Mouse (Mus musculus): Measurements from ENCODE around the gene Hcrt. TPM values are rescaled to one million over a fixed set of nuclear protein-coding genes. Genes with fewer than 3 reads are reported as not detected.
"Not testable (repeated sequence)": the region's sequence is repeated elsewhere in the genome, so short reads cannot be mapped to it uniquely, and the experiment has no call there.

Gene Hcrt
- polyA plus RNA-seq (2015; fragmentation: Nextera tagmentation; extraction: Ambion mirVana) = not detected in 2 replicates

DNA sequence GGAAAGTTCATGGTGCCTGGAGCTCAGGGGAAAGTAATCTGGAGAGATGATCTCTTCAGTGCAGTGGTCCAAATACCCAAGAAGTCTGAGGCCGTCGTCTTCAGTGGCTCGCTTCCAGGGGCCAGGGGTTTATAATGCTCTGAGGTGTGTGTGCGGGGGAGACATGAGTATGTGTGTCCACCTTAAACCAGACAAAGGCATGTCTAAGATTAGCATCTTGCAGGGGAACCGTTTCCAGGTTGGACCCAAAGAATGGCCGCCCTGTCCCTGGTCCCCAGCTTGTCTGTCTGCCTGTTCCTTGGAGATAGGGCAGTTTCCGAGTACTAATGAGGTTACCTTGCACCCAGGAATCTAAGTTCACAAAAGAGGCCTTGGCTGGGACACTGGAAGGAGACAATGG is at the start of gene Hcrt:
Gene Hcrt, minus strand, starts transcription at position 101 of the 400 bp plus-strand sequence.
- H3K36me3 ChIP-seq = 0 out of 2 replicates have a peak, but pooled peaks cover 4% of the 10 kb centered on the region
- peak within 1 kb of the TSS; percentile 1; the same call in 1 of the 2 replicates for H3K9ac ChIP-seq
- peaks cover 22% of the 10 kb centered on the region for H3K4me1 ChIP-seq
- peak within 1 kb of the TSS; percentile 68 for H3K4me2 ChIP-seq (replicated peaks)
- peak within 1 kb of the TSS; percentile 44 for H3K4me3 ChIP-seq (replicated peaks)
- H3K27ac ChIP-seq (replicated peaks) = no peak within 1 kb of the TSS
- ATAC-seq (ENCODE audit: insufficient number of reproducible peaks, low FRiP score, low TSS enrichment, low read depth) = no peak
- H3K27me3 ChIP-seq = peaks cover 36% of the 10 kb centered on the region
- 85% methylated on average over 7 of the region's 7 CpGs for WGBS
- no peaks in the 10 kb centered on the region for H3K9me3 ChIP-seq (replicated peaks)

DNA sequence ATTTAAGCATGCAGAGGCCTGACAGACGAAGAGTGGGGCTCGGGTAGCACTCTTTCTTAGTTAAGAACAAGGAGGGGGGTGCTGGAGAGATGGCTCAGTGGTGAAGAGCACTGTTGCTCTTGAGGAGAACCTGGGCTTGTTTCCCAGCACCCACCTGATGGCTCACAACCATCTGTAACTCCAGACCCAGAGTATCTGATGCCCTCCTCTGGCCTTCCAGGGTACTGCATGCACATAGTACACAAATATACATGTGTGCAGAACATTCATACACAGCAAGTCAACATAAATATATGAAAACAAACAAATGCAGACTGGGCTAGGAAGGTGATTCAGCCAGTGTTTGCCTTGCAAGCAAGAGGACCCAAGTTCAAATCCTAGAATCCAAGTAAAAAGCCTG is 48.4 kb upstream of the Hcrt start:
- Histone ChIP-seq H3K36me3 (peaks cover 2% of the 10 kb centered on the region; the same call in 1 of the 2 replicates), H3K9ac (no peak overlapping the region), H3K9me3 (replicated peaks) (no peaks in the 10 kb centered on the region), H3K27me3 (no peaks in the 10 kb centered on the region), H3K27ac (replicated peaks) (no peak overlapping the region), H3K4me3 (replicated peaks) (no peak overlapping the region), H3K4me2 (replicated peaks) (no peak overlapping the region), H3K4me1 (peaks cover 5% of the 10 kb centered on the region)
- 75% methylated on average over 2 of the region's 2 CpGs for WGBS
- no peak for ATAC-seq (ENCODE audit: insufficient number of reproducible peaks, low FRiP score, low TSS enrichment, low read depth)

DNA sequence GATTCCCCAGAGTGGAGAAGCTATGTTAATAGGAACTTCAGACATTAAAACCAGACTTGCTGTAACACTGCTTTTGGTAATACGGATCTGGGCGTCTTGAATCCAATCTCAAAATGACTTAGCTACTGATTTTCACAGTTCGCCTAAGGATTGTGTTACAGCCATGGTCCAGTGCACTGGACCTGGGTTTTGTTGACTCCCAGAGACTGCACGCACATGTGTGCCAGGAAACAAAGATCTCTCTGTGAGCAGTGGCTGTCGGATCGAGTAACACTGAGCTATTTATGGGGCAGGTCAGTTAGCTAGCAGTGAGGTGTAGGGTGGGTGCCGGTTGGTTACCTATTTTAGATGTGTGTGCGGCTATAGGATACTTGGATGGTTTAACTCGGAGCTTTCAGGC is 47.8 kb upstream of the Hcrt start:
- Histone ChIP-seq H3K27ac (replicated peaks) (0 out of 2 replicates have a peak overlapping the region, but pooled peaks have one; percentile 28), H3K4me1 (peaks cover 5% of the 10 kb centered on the region), H3K9ac (no peak overlapping the region), H3K36me3 (peaks cover 4% of the 10 kb centered on the region; the same call in 1 of the 2 replicates), H3K9me3 (replicated peaks) (no peaks in the 10 kb centered on the region), H3K4me2 (replicated peaks) (no peak overlapping the region), H3K27me3 (no peaks in the 10 kb centered on the region), H3K4me3 (replicated peaks) (no peak overlapping the region)
- WGBS = 38% methylated on average over 9 of the region's 9 CpGs
- no peak; the same call in 1 of the 2 replicates for ATAC-seq (ENCODE audit: insufficient number of reproducible peaks, low FRiP score, low TSS enrichment, low read depth)

DNA sequence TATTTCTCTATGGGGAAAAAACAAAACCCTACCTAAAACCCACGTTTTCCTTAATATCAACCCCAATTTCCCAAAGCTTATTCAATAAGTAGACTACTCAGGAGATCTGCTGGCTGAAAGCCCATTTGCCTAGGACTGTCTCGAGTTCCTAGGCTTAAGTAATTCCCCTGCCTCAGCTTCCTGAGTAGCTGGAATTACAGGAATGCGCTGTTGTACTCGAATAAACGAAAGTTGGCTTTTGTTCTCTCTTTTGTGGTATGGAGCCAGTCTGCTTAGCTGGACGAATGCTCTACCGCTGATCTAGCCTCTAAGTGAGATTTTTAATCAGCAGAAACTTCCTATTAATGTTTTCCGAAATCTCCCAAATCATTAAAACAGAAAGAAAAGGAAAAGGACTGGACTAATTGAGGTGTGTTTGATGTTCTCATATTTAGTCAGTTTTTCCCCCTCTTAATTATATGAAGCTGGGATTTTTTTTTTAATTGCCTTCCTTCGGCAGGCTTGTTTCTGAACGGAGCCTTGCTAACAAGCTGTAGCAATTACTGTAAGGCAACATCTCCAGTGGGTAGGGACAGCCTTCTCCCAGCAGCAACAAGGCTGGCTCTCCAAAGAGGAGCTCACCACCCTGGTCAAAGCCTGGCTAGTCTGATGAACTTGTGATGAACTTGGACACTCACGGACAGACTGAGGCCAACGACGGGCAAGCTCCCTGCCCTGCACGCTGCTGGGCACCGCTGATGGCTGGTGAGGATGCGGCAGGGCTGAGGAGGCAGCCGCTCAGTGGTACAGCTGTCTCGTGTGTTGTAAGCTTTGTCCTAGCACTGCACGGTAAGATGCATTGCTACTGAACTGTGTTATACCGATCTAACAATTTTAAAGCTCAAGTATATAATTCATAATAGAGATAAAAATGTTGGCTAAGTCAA is 43.9 kb upstream of the Hcrt start:
- H3K4me2 ChIP-seq (replicated peaks) = no peak overlapping the region
- H3K27me3 ChIP-seq = no peaks in the 10 kb centered on the region
- H3K36me3 ChIP-seq = peaks cover 42% of the 10 kb centered on the region
- H3K27ac ChIP-seq (replicated peaks) = no peak overlapping the region
- no peaks in the 10 kb centered on the region for H3K4me1 ChIP-seq
- H3K4me3 ChIP-seq (replicated peaks) = no peak overlapping the region
- 59% methylated on average over 20 of the region's 20 CpGs for WGBS
- no peaks in the 10 kb centered on the region for H3K9me3 ChIP-seq (replicated peaks)
- ATAC-seq (ENCODE audit: insufficient number of reproducible peaks, low FRiP score, low TSS enrichment, low read depth) = no peak
- no peak overlapping the region for H3K9ac ChIP-seq

DNA sequence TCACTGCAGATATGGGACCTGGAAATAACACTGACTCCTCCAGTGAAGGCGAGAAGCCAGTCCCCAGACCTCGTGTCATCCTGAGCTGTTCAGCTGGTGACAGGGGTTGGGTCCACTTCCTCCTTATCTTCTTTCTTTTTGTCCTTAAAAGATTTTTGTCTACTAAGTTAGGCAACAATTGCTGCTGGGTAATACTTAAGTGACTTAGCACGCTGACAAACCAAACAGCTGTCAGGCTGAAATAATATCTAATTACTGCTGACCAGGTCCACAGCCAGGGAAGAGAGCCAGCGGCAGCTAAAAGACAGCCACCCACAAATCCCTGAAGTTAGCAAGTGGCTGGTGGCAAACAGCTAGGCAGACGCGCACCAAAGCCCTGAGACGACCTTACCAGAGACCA is 42.8 kb upstream of the Hcrt start:
- Histone ChIP-seq H3K4me3 (replicated peaks) (no peak overlapping the region), H3K9ac (no peak overlapping the region), H3K36me3 (peaks cover 52% of the 10 kb centered on the region), H3K4me2 (replicated peaks) (no peak overlapping the region), H3K27ac (replicated peaks) (no peak overlapping the region), H3K27me3 (no peaks in the 10 kb centered on the region), H3K4me1 (no peaks in the 10 kb centered on the region), H3K9me3 (replicated peaks) (no peaks in the 10 kb centered on the region)
- WGBS = 71% methylated on average over 7 of the region's 7 CpGs
- ATAC-seq (ENCODE audit: insufficient number of reproducible peaks, low FRiP score, low TSS enrichment, low read depth) = no peak

DNA sequence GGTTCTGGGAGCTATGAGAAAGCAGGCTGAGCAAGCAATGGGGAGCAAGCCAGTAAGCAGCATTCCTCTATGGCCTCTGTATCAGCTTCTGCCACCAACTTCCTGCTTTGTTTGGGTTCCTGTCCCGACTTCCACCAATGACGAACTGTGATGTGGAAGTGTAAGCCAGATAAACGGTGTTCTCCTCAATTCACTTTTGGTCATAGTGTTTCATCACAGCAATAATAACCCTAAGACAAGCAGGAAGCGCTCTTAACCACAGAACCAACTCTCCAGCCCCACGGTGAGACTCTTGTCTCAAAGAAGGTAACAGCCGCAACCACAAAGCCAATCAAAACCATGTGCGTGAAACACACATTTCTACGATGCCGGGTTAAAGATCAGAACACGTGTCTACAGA is 41.7 kb upstream of the Hcrt start:
- H3K9ac ChIP-seq = no peak overlapping the region
- no peaks in the 10 kb centered on the region for H3K4me1 ChIP-seq
- H3K9me3 ChIP-seq (replicated peaks) = no peaks in the 10 kb centered on the region
- no peak overlapping the region for H3K4me3 ChIP-seq (replicated peaks)
- H3K36me3 ChIP-seq = peaks cover 60% of the 10 kb centered on the region
- no peak overlapping the region for H3K27ac ChIP-seq (replicated peaks)
- ATAC-seq (ENCODE audit: insufficient number of reproducible peaks, low FRiP score, low TSS enrichment, low read depth) = no peak
- 84% methylated on average over 10 of the region's 10 CpGs for WGBS
- no peaks in the 10 kb centered on the region for H3K27me3 ChIP-seq
- no peak overlapping the region for H3K4me2 ChIP-seq (replicated peaks)

DNA sequence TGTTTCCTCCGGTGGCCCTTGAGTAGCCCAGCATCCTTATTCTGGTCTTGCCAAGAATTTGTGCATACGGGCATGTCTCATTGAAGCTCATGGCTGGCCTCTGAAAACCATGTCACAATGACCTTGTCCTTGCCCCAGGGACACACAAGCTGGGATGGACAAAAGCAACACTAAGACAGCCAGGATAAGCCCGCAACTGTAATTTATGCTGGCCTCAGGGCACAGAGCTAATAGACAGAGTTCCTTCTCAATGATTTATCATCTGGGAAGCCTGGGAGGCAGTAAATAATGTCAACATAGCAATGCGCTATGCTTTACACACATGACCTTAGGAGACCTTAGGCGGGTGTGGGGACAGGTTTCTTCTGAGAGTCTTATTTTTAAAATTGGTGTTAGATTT is 36.7 kb upstream of the Hcrt start:
- no peaks in the 10 kb centered on the region for H3K27me3 ChIP-seq

DNA sequence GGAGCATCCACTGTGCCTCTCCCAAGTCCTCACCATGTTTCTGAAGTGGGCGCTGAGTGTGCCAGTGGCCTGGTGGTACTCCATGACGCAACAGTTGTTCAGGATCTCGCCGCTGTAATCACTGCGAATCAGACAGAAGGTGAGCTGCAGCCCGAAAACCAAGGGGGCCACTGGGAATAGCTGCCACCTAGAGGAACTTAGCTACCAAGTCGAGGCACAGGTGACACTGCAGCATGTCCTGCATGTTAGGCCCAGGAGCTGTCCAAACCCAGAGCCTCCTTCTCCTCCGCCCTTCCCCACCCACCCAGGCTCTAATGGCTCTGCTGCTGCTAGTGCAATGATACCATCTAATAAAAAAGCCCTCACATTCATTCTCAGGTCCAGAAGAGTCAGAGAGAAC is 33.9 kb upstream of the Hcrt start:
- 67% methylated on average over 8 of the region's 8 CpGs for WGBS
- no peak overlapping the region for H3K4me3 ChIP-seq (replicated peaks)
- no peaks in the 10 kb centered on the region for H3K9me3 ChIP-seq (replicated peaks)
- H3K9ac ChIP-seq = no peak overlapping the region
- peaks cover 38% of the 10 kb centered on the region for H3K36me3 ChIP-seq
- no peak for ATAC-seq (ENCODE audit: insufficient number of reproducible peaks, low FRiP score, low TSS enrichment, low read depth)
- no peak overlapping the region for H3K27ac ChIP-seq (replicated peaks)
- no peaks in the 10 kb centered on the region for H3K27me3 ChIP-seq
- H3K4me1 ChIP-seq = no peaks in the 10 kb centered on the region
- no peak overlapping the region for H3K4me2 ChIP-seq (replicated peaks)

More for the DNA sequence above, 36.7 kb upstream of the Hcrt start:
- H3K27ac ChIP-seq (replicated peaks) = no peak overlapping the region
- no peaks in the 10 kb centered on the region for H3K4me1 ChIP-seq
- H3K9me3 ChIP-seq (replicated peaks) = no peaks in the 10 kb centered on the region
- no peak for ATAC-seq (ENCODE audit: insufficient number of reproducible peaks, low FRiP score, low TSS enrichment, low read depth)
- H3K4me2 ChIP-seq (replicated peaks) = no peak overlapping the region
- no peak overlapping the region for H3K4me3 ChIP-seq (replicated peaks)
- no peak overlapping the region for H3K9ac ChIP-seq
- H3K36me3 ChIP-seq = peaks cover 66% of the 10 kb centered on the region
- 79% methylated on average over 5 of the region's 5 CpGs for WGBS

DNA sequence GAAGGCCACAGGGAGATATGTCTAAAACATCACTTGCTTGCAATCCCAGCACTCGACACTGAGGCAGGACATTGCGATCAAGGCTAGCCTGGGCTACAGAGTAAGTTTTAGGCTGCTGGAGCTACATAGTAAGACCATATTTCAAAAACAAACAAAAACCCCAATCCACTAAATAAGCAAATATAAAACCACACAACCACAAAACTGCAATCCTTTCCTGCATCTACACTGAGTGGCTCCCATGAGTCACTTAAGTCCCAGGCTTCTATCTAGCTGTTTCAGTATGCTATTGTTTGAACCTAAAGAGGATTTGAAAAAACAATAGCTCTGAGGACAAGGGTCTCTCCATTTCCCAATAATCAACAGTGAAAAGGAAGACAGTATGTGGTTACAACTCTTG is 32.7 kb upstream of the Hcrt start:
- H3K27me3 ChIP-seq = no peaks in the 10 kb centered on the region
- no peak overlapping the region for H3K4me3 ChIP-seq (replicated peaks)
- H3K4me2 ChIP-seq (replicated peaks) = no peak overlapping the region
- peaks cover 28% of the 10 kb centered on the region for H3K36me3 ChIP-seq
- no peak overlapping the region for H3K9ac ChIP-seq
- no peaks in the 10 kb centered on the region for H3K9me3 ChIP-seq (replicated peaks)
- H3K27ac ChIP-seq (replicated peaks) = no peak overlapping the region
- no peak for ATAC-seq (ENCODE audit: insufficient number of reproducible peaks, low FRiP score, low TSS enrichment, low read depth)
- 91% methylated on average over 2 of the region's 2 CpGs for WGBS
- no peaks in the 10 kb centered on the region; the same call in 1 of the 2 replicates for H3K4me1 ChIP-seq

DNA sequence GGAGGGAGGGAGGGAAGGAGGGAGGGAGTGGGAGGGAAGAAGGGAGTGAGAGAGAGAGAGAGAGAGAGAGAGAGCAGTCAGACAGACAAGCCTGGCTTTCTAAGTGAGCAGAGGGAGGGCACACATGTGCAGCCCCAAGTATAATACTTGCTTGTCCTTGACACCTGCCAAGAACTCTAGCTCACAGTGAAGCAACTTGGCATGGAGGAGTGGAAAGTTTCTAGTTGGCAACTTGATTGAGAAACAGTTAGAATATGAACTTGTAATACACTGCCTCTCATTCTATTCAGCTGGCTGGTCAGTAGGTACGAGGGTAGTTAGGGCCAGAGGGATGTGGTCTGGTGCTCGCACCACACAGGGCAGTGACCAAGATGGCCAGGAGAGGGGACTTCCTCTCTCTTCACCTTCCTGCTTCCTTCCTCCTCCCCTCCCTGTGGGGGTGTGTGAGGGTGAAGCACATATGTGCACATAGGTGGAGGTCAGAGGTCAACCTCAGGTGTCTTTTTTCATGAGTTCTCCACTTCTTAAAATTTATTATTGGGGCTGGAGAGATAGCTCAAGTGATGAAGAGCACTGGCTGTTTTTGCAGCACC is 28.8 kb upstream of the Hcrt start:
- Histone ChIP-seq H3K27ac (replicated peaks) (peak overlapping the region; percentile 23; the same call in 1 of the 2 replicates), H3K36me3 (peaks cover 31% of the 10 kb centered on the region), H3K9me3 (replicated peaks) (no peaks in the 10 kb centered on the region), H3K4me3 (replicated peaks) (no peak overlapping the region), H3K9ac (no peak overlapping the region), H3K27me3 (no peaks in the 10 kb centered on the region), H3K4me2 (replicated peaks) (no peak overlapping the region), H3K4me1 (peaks cover 5% of the 10 kb centered on the region; the same call in 1 of the 2 replicates)
- ATAC-seq (ENCODE audit: insufficient number of reproducible peaks, low FRiP score, low TSS enrichment, low read depth) = 0 out of 2 replicates have a peak, but pooled peaks have one; percentile 49
- 84% methylated on average over 2 of the region's 2 CpGs for WGBS

DNA sequence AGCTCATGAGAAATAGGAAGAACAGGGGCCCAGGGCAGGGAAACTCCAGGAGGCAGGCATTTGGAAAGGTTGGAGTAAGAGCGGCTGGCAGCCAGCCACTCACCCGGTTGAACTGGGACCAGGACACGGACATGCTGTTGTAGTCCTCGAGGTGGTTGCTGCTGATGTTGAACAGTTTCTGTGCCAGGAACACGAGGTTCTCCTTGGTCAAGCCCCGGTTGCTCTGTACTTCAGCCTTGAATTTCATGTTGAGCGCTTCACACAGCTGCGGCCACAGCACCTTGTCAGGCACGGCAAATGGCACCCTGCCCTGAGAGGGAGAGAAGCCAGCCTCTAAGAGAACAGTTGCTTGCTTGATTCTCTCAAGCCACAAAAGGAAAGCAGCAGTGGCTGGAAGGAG is 27.9 kb upstream of the Hcrt start:
- H3K27me3 ChIP-seq; H3K4me2 ChIP-seq (replicated peaks); H3K4me1 ChIP-seq; H3K4me3 ChIP-seq (replicated peaks); H3K9me3 ChIP-seq (replicated peaks); H3K9ac ChIP-seq: not testable (repeated sequence)
- Histone ChIP-seq H3K36me3 (peaks cover 24% of the 10 kb centered on the region), H3K27ac (replicated peaks) (peak overlapping the region; percentile 60; the same call in 1 of the 2 replicates)
- 77% methylated on average over 9 of the region's 9 CpGs for WGBS
- 0 out of 2 replicates have a peak, but pooled peaks have one; percentile 21 for ATAC-seq (ENCODE audit: insufficient number of reproducible peaks, low FRiP score, low TSS enrichment, low read depth)
